Mouse (Mus musculus): ENCODE results near the gene Alpk3.
"Not testable (repeated sequence)": the region's sequence is repeated elsewhere in the genome, so short reads cannot be mapped to it uniquely, and the experiment has no call there.

Gene Alpk3

DNA sequence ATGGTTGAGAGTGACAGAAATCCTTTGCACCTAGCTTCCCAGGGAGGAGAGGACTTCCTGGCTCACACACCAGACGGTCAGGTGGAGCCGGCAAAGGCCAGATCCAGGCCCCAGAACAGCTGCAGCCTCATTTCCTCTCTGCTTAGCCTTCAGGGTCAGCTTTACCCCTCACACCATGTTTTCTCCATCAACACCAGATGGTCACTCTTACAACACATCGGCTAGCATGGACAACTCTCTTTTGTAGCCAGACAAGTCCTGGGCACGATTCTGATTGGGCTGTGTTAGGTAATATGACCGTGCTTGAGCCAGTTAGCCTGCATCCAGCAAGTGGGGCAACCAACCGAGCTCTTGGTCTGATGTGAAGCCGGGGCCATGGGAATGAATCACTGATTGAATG is 74.5 kb downstream of the Alpk3 start:
- DNase-seq (ENCODE audit: low read depth, low spot score), result no peak

GRCm38 (mm10) chr7:81132851-81133279 is 75.5 kb downstream of the Alpk3 start:
- no peak for DNase-seq (ENCODE audit: low read depth, low spot score)

- no peak for DNase-seq (ENCODE audit: low read depth, low spot score)
These were observed 76.0 kb downstream of the Alpk3 start for GRCm38 (mm10) chr7:81133416-81133815.

DNA sequence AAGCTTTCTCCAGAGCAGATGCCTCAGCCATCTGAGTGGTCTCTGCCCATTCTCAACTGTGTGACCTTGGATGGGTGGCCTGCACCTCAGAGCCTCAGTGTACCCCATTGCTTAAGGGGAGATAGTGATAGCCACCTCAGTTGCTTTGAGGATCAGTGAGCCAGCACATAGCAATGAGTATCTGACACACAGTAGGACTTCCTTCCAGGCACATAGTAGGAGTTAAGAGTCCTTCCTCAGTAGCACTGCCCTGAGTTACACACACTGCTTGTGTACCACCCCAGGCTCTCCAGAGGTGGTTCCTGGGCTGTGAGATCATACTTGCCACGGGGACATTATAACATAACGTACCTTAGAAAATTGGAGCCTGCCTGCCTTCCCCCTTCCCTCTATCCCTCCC is 76.5 kb downstream of the Alpk3 start:
- DNase-seq (ENCODE audit: low read depth, low spot score), result no peak

GRCm38 (mm10) chr7:81134614-81135067 is 77.2 kb downstream of the Alpk3 start:
- peak; percentile 83 for DNase-seq (ENCODE audit: low read depth, low spot score)

DNA sequence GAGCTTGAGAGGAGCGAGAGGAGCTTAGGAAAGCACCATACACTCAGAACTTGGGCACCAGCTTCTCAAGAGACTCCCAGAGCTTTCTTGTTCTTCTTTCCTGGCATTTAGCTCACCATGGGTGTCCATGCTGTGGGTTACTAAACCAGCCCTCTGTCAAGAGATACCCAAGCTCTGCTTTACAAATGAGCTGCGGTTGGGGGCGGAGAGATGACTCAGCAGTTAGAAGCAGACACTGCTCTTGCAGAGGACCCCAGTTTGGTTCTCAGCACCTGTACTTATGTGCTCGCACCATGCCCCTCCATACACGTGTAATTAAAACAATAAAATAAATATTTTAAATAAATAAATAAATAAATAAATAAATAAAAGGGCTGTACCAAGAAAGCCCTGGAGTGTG is 79.9 kb downstream of the Alpk3 start:
- no peak for DNase-seq (ENCODE audit: low read depth, low spot score)

- no peak for DNase-seq (ENCODE audit: low read depth, low spot score)
These were observed 81.7 kb downstream of the Alpk3 start for GRCm38 (mm10) chr7:81139100-81139499.

DNA sequence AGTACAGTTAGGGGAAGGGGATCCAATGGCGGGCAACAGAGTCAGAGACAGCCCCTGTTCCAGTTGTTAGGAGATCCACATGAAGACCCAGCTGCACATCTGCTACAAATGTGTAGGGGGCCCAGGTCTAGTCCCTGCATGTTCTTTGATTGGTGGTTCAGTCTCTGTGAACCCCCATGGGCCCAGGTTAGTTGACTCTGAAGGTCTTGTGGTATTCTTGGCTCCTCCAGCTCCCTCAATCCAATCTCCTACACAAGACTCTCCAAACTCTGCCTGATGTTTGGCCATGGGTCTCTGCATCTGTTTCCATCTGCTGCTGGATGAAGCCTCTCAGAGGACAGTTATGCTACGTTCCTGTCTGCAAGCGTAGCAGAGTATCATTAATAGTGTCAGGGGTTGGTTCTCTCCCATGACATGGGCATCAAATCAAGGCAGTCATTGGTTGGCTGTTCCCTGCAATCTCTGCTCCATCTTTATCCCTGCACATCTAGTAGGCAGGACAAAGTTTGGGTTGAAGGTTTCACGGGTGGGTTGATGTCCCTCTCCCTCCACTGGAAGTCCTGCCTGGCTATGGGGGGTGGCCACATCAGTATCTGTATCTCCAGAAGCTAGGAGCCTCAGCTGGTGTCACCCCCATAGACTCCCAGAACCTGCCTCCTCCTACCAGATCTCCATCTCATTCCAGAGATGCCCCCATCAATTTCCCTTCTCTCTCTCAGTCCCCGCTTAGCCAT is 82.4 kb downstream of the Alpk3 start:
- DNase-seq (ENCODE audit: low read depth, low spot score), result no peak

GRCm38 (mm10) chr7:81141541-81141940 is 84.1 kb downstream of the Alpk3 start:
- DNase-seq (ENCODE audit: low read depth, low spot score), result no peak

DNA sequence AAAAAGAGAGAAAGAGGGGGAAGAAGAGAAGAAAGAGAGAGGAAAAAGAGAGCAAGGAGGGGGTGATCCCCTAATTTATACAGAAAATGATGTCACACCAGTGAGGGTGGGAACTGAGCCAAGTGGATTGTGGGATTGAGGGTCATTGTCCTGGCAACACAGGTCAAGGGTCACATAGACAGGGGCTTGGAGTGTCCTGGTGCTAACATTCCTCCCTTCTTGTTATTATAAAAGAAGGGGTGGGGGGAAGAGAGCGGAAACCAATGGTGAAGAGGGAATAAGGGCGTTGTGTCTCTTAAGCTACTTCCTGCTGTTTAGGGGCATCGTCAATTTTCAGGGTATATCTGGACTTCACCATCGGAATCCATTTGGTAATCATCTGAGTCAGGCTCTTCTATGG is 85.7 kb downstream of the Alpk3 start:
- DNase-seq (ENCODE audit: low read depth, low spot score), result not testable (repeated sequence)

GRCm38 (mm10) chr7:81149759-81150158 is 92.4 kb downstream of the Alpk3 start:
- no peak for DNase-seq (ENCODE audit: low read depth, low spot score)

GRCm38 (mm10) chr7:81151216-81151615 is 93.8 kb downstream of the Alpk3 start:
- no peak for DNase-seq (ENCODE audit: low read depth, low spot score)

DNA sequence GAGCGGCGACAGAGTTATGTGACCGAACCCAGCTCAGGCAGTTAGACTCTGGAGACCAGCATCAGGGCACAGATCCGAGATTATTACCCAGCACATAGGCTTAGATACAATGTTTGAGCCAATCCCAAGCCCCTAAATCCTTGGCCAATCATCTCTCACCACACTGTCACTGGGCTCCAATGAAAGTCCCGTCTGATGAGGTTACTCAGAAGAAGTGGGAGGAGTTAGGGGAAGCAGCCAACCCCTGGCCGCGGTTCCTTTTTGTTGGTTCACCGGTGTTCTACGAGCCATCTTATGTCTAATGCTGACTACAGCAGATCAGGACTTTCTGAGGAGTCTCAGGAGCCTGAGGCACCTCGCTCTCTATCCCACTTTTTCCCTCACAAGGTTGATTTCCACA is 94.9 kb downstream of the Alpk3 start:
- no peak for DNase-seq (ENCODE audit: low read depth, low spot score)

GRCm38 (mm10) chr7:81152826-81153225 is 95.4 kb downstream of the Alpk3 start:
- no peak for DNase-seq (ENCODE audit: low read depth, low spot score)

DNA sequence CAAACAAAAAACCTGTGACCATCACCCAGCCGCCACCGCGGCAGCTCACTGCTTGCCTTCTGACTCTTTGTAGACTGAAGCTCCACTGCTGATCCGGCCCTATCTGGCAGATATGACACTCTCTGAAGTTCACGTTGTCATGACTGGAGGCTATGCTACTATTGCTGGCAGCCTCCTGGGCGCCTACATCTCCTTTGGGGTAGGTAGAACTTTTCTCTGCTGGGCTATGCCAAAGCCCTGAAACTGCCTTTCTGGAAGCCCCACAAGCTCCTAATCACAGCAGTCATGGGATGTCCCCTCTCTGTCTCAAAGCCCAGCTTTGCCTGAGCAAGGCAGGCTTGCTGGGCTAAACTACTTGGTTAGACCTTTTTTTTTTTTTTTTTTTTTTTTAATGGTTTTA is 95.9 kb downstream of the Alpk3 start:
- no peak for DNase-seq (ENCODE audit: low read depth, low spot score)

DNA sequence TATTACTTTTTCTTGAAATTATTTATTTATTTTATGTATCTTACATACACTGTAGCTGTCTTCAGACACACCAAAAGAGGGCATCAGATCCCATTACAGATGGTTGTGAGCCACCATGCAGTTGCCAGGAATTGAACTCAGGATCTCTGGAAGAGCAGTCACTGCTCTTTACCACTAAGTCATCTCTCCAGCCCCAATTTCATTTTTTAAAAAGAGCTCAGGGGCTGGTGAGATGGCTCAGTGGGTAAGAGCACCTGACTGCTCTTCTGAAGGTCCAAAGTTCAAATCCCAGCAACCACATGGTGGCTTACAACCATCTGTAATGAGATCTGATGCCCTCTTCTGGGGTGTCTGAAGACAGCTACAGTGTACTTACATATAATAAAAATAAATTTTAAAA is 96.8 kb downstream of the Alpk3 start:
- not testable (repeated sequence) for DNase-seq (ENCODE audit: low read depth, low spot score)

GRCm38 (mm10) chr7:81154960-81155359 is 97.6 kb downstream of the Alpk3 start:
- DNase-seq (ENCODE audit: low read depth, low spot score), result no peak
